Mouse (Mus musculus): Measurements from ENCODE around the gene Zdhhc7.

The Zdhhc7 gene

GRCm38 (mm10) chr8:120071684-120072083 lies 29.6 kb downstream of the Zdhhc7 start:
- in situ Hi-C loops (cut with MboI), result no loop called here

- in situ Hi-C loops (cut with MboI), result no loop called here
Observed at GRCm38 (mm10) chr8:120067936-120068668, 33.2 kb downstream of the Zdhhc7 start.

- in situ Hi-C loops (cut with MboI), result no loop called here
Observed at GRCm38 (mm10) chr8:120066226-120066625, 35.1 kb downstream of the Zdhhc7 start.

GRCm38 (mm10) chr8:120065611-120066010 lies 35.7 kb downstream of the Zdhhc7 start:
- in situ Hi-C loops (cut with MboI), result no loop called here

GRCm38 (mm10) chr8:120063326-120063725 lies 38.0 kb downstream of the Zdhhc7 start:
- in situ Hi-C loops (cut with MboI), result no loop called here

GRCm38 (mm10) chr8:120062742-120063141 lies 38.5 kb downstream of the Zdhhc7 start:
- in situ Hi-C loops (cut with MboI), result no loop called here

GRCm38 (mm10) chr8:120057078-120057477 lies 44.2 kb downstream of the Zdhhc7 start:
- in situ Hi-C loops (cut with MboI), result no loop called here

- in situ Hi-C loops (cut with MboI), result no loop called here
Observed at GRCm38 (mm10) chr8:120054833-120055232, 46.4 kb downstream of the Zdhhc7 start.

- in situ Hi-C loops (cut with MboI), result no loop called here
Observed at GRCm38 (mm10) chr8:120052318-120052717, 49.0 kb downstream of the Zdhhc7 start.

- in situ Hi-C loops (cut with MboI), result no loop called here
Observed at GRCm38 (mm10) chr8:120051908-120052307, 49.4 kb downstream of the Zdhhc7 start.

GRCm38 (mm10) chr8:120051006-120051405 lies 50.3 kb downstream of the Zdhhc7 start:
- in situ Hi-C loops (cut with MboI), result no loop called here

GRCm38 (mm10) chr8:120050376-120050775 lies 50.9 kb downstream of the Zdhhc7 start:
- in situ Hi-C loops (cut with MboI), result no loop called here

- in situ Hi-C loops (cut with MboI), result no loop called here
Observed at GRCm38 (mm10) chr8:120049949-120050348, 51.3 kb downstream of the Zdhhc7 start.

GRCm38 (mm10) chr8:120046258-120047020 lies 54.8 kb downstream of the Zdhhc7 start:
- in situ Hi-C loops (cut with MboI), result no loop called here

GRCm38 (mm10) chr8:120045471-120045870 lies 55.8 kb downstream of the Zdhhc7 start:
- in situ Hi-C loops (cut with MboI), result no loop called here

GRCm38 (mm10) chr8:120044907-120045306 lies 56.4 kb downstream of the Zdhhc7 start:
- in situ Hi-C loops (cut with MboI), result no loop called here

GRCm38 (mm10) chr8:120042542-120043312 lies 58.6 kb downstream of the Zdhhc7 start:
- in situ Hi-C loops (cut with MboI), result no loop called here

- in situ Hi-C loops (cut with MboI), result no loop called here
Observed at GRCm38 (mm10) chr8:120040861-120041260, 60.4 kb downstream of the Zdhhc7 start.

GRCm38 (mm10) chr8:120039313-120039919 lies 61.9 kb downstream of the Zdhhc7 start:
- in situ Hi-C loops (cut with MboI), result no loop called here

GRCm38 (mm10) chr8:120038741-120039140 lies 62.5 kb downstream of the Zdhhc7 start:
- in situ Hi-C loops (cut with MboI), result no loop called here

- in situ Hi-C loops (cut with MboI), result no loop called here
Observed at GRCm38 (mm10) chr8:120037611-120038010, 63.7 kb downstream of the Zdhhc7 start.

- in situ Hi-C loops (cut with MboI), result no loop called here
Observed at GRCm38 (mm10) chr8:120037199-120037598, 64.1 kb downstream of the Zdhhc7 start.
